Mouse (Mus musculus) large intestine, adult 2 months (tissue): ENCODE data around the gene Gm29776. TPM values are rescaled to one million over a fixed set of nuclear protein-coding genes. Genes with fewer than 3 reads are reported as not detected.

ENCODE experiments used
- DNase-seq: peaks from one replicate; pipeline ENCODE4 v3.0.0-alpha.2; 2012; ENCODE audit warnings: low read depth, low spot score
- WGBS: fragments of 180-500 bp; shearing (Covaris S2); methylation state at CpG from one replicate; pipeline ENCODE4 v1.1.7; 2018; 5-methylcytosine and 5-hydroxymethylcytosine counted together
- polyA plus RNA-seq: library from polyadenylated mRNA; depleted of rRNA; stranded (reverse); fragments of >200 nt; gene quantifications from 2 replicates; pipeline ENCODE4 v1.2.3, GENCODE M21; 2012; rRNA removed

Gene Gm29776
- polyA plus RNA-seq, result 0.05 TPM in 1 of 2 replicates, not detected in the other

DNA sequence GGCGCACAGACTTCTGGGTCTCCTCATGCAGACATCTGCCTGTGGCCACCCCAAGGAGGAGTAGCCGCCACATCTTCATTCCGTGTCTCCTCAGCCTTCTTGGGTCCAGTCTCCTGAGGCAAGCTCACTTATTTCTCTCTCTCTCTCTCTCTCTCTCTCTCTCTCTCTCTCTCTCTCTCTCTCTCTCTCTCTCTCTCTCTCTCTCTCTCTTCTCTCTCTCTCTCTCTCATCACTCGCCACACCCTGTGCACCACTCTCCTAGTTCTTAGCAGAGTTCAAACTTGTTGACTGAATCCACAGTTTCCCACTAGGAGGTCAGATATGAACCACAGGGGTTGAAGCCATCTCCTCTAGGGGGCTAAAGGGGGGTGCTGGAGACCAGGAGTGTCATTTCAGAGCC is at the start of gene Gm29776:
Gene Gm29776, minus strand, starts transcription at position 101 of the 400 bp plus-strand sequence.
- no peak for DNase-seq
- 74% methylated on average over 4 of the region's 4 CpGs for WGBS

DNA sequence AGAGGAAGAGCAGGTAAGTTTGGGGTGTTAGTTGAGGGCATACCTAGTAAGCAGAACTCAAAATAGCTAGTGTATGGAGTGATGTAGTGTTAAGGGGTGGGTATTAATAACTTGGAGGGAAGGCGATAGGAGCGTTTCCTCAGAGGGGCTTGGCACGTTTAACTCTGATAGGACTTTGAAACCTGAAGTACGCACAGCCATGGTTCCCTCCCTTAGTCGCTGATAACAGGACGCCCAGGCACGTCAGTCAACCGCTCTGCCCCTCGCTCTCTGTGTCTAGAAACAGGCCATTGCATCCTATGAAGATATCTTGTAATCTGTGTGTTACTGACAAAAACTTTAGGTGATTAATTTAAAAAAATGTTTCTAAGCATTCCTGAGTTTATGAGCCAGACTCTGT is 47.4 kb upstream of the Gm29776 start:
- WGBS, result 80% methylated on average over 9 of the region's 9 CpGs

DNA sequence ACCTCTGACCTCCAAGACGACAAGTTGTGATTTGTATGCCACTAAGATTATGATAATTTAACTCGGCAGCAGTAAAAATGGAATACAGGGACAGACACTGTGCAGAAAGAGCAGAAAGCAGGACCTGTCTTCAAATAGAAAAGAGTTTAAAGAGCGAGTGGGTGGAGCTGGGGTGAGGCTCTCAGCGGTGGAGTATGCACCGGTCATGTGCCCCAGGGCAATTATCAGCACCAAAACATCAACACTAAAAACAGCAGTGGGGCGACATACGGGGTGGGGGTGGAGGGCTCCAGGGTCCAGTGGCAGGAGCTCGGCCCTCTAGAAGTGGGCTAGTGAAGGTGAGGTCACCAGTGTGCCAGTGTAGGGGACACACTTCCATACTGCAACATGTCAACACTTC is 45.8 kb upstream of the Gm29776 start:
- WGBS, result 25% methylated on average over 8 of the region's 8 CpGs
- DNase-seq, result no peak

More for the DNA sequence above, 47.4 kb upstream of the Gm29776 start:
- no peak for DNase-seq

DNA sequence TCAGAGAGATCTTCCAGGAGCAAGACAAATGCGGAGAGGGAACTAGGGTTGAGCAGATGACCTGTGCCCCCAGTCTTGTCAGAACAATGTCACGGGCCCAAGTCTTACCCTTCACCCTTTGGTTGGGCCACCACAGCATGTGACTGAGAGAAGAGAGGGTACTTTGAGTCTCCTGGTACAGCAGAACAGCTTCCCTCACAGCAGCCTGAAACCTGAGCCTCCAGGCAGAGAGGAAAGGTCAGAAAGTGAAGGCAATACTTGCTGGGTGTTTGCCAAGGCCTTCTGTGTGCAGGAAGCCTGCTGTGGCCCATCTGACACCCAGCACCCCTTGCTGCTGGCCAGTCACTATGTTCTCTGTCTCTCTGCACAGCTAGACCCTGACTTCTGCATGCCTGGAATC is 43.7 kb upstream of the Gm29776 start:
- WGBS, result 37% methylated on average over 2 of the region's 2 CpGs

DNA sequence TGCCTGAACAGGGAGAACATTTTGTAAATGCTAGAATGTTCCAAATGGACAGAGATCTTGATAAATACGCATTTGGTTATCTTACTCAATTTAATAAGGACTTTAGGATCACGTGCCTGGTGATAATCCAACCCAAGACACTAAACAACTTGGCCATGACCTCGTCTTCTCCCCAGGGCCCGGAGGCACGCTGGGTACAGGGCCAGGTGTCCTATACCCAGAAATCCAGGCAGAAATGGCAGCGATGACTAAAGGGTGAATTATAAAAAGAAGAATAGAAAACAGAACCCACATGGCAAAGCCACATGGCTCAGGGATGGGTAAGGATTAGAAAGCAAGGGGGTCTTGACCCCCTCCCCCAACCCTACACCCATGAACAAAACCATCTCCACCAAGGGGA is 43.1 kb upstream of the Gm29776 start:
- WGBS, result 70% methylated on average over 6 of the region's 6 CpGs
- DNase-seq, result no peak

More for the DNA sequence above, 43.7 kb upstream of the Gm29776 start:
- DNase-seq, result no peak

DNA sequence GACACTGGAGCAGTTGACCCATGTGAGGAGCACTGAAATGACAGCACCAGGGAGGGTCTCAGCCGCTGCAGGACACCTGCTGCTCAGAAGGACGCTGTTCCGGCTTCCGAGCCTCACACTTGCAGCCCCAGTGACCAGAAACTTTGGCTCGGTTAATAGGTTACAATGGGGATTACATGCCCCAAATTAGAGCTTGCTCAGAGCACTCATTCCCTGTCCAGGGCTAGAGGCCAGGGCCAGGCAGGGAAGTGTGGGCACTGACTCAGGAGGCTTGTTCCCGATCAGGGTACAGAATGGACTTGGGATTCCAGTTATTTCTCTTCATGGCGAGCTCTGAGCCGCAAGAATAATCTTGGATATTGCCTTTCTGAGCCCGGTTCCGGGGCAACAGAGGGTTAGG is 39.0 kb upstream of the Gm29776 start:
- WGBS, result 81% methylated on average over 10 of the region's 10 CpGs

DNA sequence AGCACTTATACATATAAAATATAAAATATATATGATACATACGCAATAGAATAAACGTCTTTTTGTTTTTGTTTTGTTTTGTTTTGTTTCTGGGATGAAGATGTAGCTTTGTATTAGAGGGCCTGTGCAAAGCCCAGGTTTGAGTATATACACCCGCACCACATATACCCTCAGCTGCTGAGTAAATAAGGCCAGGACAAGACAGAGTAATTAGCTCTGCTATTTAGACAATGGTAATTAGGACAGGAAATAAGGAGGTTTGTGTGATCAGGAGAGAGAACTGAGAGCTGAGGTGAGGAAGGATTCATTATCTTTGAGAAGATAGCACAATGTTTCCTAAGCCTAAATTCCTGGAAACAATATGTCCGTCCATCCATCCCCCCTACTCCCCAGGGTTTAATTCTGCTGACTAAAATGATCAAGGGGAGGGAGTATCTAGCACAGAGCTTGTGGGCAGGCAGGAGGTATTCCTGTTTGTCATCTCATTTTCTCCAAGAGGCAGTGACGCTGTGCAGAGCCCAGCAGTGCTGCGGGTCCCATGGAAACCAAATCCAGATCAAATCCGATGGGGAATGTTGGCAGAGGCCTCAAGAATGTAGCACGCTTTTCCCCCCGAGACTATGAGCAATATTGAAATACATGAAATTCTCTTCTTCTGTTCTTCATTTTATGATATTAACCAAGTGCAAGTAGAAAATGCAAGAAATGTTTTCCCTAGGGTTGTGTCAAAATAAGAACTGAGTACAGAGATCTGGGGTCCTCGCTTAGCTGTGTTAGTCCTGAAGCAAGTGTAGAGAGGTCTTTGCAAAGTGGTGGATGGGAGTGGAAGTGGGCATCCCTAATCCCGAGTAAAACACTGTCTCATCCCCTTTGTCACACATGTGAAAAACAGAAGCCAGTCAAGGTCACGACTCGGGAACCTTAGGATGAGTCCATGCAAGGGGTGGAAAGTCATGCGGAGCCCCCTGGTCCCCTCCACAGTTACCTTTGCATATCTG is 38.2 kb upstream of the Gm29776 start:
- DNase-seq, result no peak
- 80% methylated on average over 14 of the region's 14 CpGs for WGBS

More for the DNA sequence above, 39.0 kb upstream of the Gm29776 start:
- no peak for DNase-seq

DNA sequence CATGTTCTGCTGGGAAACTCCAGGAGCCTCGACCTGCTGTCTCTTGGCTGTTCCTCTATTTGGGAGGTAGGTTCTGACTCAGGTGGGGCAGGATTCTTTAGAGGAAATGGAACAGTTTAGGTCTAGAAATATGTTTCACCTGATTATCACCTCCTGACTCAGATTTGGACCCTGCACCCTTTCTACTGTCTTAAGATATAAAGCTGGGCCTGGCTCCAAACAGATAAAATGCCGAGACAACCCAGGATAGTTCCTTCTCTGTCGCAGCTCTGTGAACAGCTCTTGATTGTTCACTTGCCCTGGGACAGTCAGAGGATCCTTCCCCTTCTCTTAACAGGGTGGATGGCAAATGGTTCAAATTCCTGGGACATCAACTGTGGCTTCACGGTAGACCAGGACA is 36.6 kb upstream of the Gm29776 start:
- 38% methylated on average over 4 of the region's 4 CpGs for WGBS
- DNase-seq, result no peak

DNA sequence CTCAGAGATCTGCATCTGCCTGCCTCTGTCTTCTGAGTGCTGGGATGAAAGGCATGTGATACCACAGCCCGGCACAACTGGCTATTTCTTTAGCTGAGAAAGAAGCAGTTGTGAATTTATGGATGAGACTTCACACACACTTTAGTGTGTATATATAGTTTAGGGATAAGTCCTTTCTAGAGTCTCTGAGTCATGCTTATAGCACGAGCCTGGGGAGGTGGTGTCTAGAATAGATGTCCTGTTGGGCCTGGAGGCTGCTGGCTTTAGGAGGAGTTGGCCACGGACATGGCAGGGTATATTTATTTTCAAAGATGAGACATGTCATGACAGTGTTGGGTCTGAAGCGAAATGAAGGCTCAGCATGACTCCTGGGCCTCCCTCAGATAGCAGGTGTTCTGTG is 35.4 kb upstream of the Gm29776 start:
- no peak for DNase-seq
- WGBS, result 76% methylated on average over 4 of the region's 4 CpGs

DNA sequence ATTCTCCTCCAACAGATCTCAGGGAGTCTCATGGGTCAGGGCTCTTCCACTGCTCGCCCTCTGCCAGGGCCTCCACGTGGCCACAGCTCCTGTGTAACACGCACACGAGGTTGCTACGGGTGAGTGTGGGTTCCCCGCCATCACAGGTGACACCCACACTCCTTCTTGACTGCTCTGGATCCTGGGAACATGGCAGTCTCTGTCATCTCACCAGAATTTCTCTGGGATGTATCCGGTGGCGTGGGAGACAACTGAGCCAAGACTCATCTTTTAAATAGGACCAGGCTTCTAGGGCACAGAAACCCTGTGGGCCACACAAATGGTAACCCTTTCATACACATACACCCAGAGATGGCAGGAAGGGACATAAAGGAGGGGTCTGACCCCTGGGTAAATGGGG is 33.6 kb upstream of the Gm29776 start:
- DNase-seq, result no peak
- 93% methylated on average over 8 of the region's 8 CpGs for WGBS

DNA sequence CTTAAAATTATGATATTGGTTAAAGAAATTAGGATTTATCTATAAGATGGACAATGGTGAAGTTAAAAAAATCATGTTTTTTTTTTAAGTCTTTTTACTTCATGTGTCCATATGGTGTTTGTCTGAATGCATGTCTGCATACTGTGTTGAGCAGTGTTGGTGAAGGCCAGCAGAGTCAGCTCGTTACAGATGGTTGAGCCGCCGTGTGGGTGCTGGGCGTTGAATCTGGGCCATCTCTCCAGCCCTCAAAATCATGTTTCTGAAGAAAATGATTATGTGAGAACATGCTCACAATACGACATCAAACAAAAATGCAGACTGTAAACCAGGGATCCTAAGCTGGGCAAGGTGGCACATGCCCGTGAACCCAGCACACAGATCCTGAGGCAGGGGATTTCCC is 31.7 kb upstream of the Gm29776 start:
- no peak for DNase-seq
- WGBS, result 87% methylated on average over 6 of the region's 6 CpGs

DNA sequence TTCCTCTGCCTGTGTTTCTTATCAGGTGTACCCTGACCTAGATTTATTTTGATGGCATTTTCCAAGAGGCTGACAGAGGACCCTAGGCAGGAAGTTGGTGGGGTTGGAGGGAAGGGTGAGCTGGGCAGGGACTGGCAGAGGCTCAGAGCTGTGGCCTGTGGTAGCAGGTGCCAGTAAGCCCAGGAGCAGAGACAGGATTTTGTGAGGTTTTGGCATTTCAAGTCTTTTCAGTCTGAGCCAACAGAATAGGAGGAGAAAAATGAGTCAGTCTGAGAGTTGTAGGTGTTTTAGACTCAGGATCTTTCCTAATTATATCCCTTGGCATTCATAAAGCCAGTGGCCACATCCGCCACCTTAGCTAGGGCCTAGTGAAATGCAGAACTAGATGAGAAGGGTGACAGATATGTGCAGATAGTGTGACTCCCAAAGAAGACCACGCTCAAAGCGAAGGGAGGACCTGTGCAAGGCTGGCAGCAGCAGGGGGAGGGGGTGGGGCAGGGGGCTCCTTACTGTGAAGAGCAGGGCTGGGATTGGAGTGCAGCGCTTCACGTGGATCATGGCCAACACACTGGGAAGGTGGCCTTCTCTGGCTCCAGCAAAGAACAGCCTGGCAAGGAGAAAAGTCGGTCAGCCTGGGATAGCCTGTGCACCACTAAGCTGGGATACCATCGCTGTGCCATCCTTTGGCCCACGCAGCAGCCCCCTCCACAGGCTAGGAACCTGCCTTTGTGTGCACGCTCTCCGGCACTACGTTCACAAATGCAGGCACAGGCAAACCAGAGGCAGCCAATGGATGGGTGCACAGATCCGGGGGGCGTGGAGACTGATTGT is 30.4 kb upstream of the Gm29776 start:
- DNase-seq, result no peak
- WGBS, result 92% methylated on average over 13 of the region's 13 CpGs

DNA sequence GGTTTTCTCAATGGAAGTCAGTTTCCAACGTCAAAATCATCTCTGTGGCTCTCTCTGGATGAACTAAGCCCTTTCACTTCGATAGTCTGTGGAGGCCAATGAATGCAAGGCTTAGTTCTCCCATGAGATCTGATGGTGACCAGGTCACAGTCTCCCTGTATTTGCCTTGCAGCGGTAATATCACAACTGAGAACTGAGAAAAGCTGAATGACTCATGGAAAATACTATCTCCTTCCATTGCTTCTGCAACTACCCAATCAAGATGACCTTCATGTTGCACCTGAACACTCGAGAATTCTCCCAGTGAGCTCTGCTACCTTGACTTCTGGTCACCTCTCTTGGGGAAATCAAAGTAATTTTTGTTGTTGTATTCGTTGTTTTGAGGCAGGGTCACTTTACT is 28.9 kb upstream of the Gm29776 start:
- no peak for DNase-seq
- WGBS, result 82% methylated on average over 5 of the region's 5 CpGs

DNA sequence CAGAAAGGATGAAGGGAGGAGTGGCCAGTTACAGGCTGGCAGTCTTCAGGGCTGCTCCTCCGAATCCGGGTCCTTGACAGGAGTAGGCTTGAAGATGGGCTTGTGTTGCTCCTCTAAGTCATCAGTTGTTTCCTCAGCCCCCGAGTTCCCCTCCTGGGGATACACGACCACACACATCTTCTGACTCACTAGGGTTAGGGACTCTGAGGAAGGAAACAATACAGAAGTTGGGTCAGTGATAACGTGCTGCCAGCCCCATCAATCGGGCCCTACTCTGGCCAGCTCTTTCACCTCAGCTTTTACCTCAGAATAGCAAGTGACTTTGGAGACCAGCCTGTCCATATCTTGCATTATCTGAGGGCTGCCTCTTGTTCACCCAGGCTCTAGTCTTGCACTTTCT is 25.4 kb upstream of the Gm29776 start:
- WGBS, result 80% methylated on average over 6 of the region's 6 CpGs

DNA sequence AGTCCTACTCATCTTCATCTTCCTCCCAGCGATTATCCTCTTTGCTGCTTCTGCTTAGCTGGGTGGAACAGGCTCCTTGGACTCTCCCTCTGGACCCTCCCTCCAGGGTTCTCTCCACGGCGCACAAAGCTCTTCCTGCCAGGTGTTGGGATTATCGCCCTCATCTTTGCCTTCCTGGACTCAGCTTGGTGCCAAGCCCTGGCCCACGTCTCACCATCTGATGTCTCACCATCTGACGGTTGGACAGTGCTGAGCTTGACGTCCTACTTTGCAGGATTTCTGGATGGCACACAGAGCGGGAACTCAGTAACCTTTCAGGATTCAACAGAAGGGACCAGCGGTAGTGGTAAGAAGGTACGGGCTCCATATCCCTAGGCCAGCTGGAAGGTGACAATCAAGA is 23.1 kb upstream of the Gm29776 start:
- no peak for DNase-seq
- 81% methylated on average over 10 of the region's 10 CpGs for WGBS

More for the DNA sequence above, 25.4 kb upstream of the Gm29776 start:
- DNase-seq, result no peak

DNA sequence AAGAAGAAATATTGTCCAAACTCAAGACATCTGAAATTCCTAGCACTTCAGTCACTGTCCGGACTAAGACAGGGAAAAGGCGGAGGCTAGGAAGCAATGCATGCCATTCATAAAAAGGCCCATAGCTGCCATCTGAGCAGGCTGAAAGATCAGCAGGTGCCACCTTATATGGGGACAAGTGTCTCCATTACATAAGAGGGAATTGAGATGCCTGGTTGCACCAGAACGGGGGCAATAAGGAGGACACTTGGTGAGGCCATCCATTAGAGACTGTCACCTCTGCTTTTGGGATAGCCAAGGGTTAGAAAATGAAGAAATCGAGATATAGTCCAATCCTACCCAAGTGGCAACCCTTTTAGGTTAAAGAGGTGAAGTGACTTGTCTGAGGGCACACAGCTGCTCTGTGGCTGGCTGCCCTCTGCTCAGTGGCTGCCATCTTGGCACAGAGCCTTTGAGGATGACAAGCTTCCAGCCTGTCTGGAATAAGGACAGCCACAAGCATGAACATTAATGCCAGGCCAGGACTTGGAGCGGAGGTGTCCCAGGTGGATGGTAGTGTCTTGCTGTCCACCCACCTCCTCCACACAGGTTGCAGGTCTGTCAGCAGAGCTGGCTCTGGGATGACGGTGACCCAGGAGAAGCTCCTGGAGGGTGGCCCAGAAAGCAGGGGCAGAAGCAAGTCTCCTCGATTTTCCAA is 22.2 kb upstream of the Gm29776 start:
- no peak for DNase-seq
- 88% methylated on average over 7 of the region's 7 CpGs for WGBS

DNA sequence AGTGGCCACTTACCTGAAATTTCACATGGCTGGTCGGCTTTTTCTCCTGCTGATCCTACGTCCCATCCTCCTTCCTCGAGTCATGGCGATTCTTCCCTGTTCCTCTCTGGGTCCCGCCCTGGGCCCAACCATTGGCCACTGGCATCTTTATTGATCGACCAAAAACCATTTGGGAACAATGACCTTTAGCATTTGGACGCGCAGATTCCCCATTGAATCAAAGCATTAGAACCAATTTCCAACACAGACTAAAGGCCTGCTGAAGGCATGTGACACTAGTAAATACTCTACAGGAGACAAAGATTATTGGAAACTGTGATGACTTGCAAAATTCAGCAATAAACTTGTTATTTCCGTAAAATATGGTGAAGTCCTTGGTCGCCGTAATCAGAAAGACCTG is 21.4 kb upstream of the Gm29776 start:
- WGBS, result 92% methylated on average over 11 of the region's 11 CpGs

DNA sequence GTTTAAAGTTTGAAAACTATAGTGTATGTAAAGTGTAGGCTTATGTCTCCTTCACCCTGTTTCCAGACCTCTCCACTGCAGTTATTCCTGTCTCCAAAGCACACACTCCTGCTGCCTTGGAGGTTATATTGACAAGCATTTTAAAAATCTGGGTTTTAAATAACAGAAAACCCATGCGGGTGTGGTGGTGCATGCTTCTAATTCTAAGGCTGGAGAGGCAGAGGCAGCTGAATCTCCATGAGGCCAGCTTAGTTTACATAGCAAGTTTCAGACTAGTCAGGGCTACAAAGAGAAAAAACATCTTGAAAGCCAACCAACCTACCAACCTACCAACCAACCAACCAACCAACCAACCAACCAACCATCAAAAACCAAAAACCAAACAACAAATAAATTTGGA is 16.8 kb upstream of the Gm29776 start:
- WGBS, result 74% methylated on average over 1 of the region's 1 CpGs
- DNase-seq, result no peak

More for the DNA sequence above, 21.4 kb upstream of the Gm29776 start:
- no peak for DNase-seq

DNA sequence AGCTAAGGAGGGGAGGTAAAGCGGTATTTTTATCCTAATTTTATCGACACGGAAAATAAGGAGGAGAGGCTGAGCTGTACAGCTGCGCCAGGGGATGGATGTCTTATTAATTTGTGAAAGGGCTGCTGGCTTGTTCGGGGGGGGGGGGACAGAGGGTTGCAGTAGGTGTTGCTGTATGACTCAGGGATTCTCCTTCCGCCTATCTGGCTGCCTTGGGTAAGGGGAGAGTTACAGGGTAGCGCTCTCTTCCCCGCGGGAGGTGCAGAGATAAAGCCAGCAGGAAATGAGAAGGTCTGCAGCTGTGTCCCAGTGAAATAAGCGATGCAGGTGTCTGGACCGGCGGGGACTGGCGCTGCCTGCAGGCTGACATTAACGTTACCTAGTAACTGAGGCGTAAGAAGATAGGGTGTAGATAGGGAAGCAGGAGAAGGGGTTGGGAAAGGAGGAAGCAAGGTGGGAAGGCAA is 16.0 kb upstream of the Gm29776 start:
- WGBS, result under 1% methylated on average over 15 of the region's 15 CpGs
- DNase-seq, result no peak

DNA sequence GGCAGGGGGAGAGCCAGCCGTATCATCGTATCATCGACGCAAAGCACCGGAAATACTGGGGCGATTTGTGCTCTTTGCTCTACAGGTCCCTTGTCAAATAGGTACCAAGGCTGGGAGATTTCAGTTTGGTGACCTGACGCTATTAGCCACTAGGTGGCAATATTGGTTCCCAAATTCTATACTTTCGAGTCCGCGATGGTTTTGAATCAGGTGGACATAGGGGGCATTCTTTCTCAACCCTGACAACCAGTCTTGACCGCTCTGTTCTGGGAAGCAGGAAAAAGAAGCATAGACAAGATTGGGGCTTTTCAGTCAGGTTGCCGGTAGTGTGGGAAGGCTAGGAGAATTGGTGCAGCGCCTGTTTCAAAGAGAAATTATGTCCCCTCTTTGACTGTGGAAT is 15.5 kb upstream of the Gm29776 start:
- WGBS, result under 1% methylated on average over 13 of the region's 13 CpGs
- peak; percentile 56 for DNase-seq
